Mouse (Mus musculus): Measurements from ENCODE around the gene Amhr2.
A peak's percentile ranks its signal among the peaks of the same experiment; 100 is the strongest.

Gene Amhr2

GRCm38 (mm10) chr15:102473246-102473645, 28.1 kb downstream of the Amhr2 start:
- DNase-seq: peak; percentile 81

GRCm38 (mm10) chr15:102474520-102474919, 29.4 kb downstream of the Amhr2 start:
- no peak for DNase-seq

- DNase-seq: peak; percentile 40
Measured at GRCm38 (mm10) chr15:102483136-102483535, 38.0 kb downstream of the Amhr2 start.

GRCm38 (mm10) chr15:102485853-102486252, 40.7 kb downstream of the Amhr2 start:
- no peak for DNase-seq

- DNase-seq: no peak
Measured at GRCm38 (mm10) chr15:102487664-102488063, 42.5 kb downstream of the Amhr2 start.

GRCm38 (mm10) chr15:102498322-102498721, 53.2 kb downstream of the Amhr2 start:
- DNase-seq: no peak

- no peak for DNase-seq
Measured at GRCm38 (mm10) chr15:102499370-102499769, 54.2 kb downstream of the Amhr2 start.

- DNase-seq: no peak
Measured at GRCm38 (mm10) chr15:102499851-102500250, 54.7 kb downstream of the Amhr2 start.

- DNase-seq: no peak
Measured at GRCm38 (mm10) chr15:102500479-102500878, 55.3 kb downstream of the Amhr2 start.

- DNase-seq: no peak
Measured at GRCm38 (mm10) chr15:102501084-102501814, 56.1 kb downstream of the Amhr2 start.

GRCm38 (mm10) chr15:102502254-102502840, 57.2 kb downstream of the Amhr2 start:
- no peak for DNase-seq

- no peak for DNase-seq
Measured at GRCm38 (mm10) chr15:102503447-102503846, 58.3 kb downstream of the Amhr2 start, which contains the start of gene Gm10337. TSS of gene Gm10337 (plus strand) at chr15:102503722.
